Mouse (Mus musculus) CD4-positive, CD25-positive, alpha-beta regulatory T cell, adult 2 months (primary cell): Measurements from ENCODE around the gene Palm.
A peak's percentile ranks its signal among the peaks of the same experiment; 100 is the strongest.

Experiments used
- DNase-seq: peaks from one replicate; pipeline ENCODE4 v3.0.0-alpha.2; 2012; ENCODE audit warnings: low read depth, low spot score

The Palm gene

GRCm38 (mm10) chr10:79772320-79772719 is 21.1 kb upstream of the Palm start:
- no peak for DNase-seq

- no peak for DNase-seq
These were observed 20.2 kb upstream of the Palm start for GRCm38 (mm10) chr10:79773208-79773607.

- no peak for DNase-seq
These were observed 18.7 kb upstream of the Palm start for GRCm38 (mm10) chr10:79774486-79775279.

- DNase-seq: no peak
These were observed 16.3 kb upstream of the Palm start, which contains the start of gene Fstl3 for GRCm38 (mm10) chr10:79777103-79777531. Gene Fstl3, plus strand, starts transcription at chr10:79777272.

- no peak for DNase-seq
These were observed 15.4 kb upstream of the Palm start for GRCm38 (mm10) chr10:79778006-79778405.

GRCm38 (mm10) chr10:79779193-79779592 is 14.2 kb upstream of the Palm start:
- no peak for DNase-seq

- peak; percentile 96 for DNase-seq
These were observed 13.3 kb upstream of the Palm start for GRCm38 (mm10) chr10:79779784-79780663.

- DNase-seq: no peak
These were observed 12.7 kb upstream of the Palm start for GRCm38 (mm10) chr10:79780664-79781015.

GRCm38 (mm10) chr10:79781139-79781538 is 12.2 kb upstream of the Palm start:
- DNase-seq: no peak

- DNase-seq: no peak
These were observed 11.4 kb upstream of the Palm start for GRCm38 (mm10) chr10:79781956-79782355.

- DNase-seq: no peak
These were observed 10.3 kb upstream of the Palm start for GRCm38 (mm10) chr10:79783050-79783449.

- peak; percentile 77 for DNase-seq
These were observed 9.2 kb upstream of the Palm start for GRCm38 (mm10) chr10:79783920-79784800.

GRCm38 (mm10) chr10:79788386-79789158 is 4.8 kb upstream of the Palm start:
- DNase-seq: peak; percentile 87

GRCm38 (mm10) chr10:79789581-79789980 is 3.8 kb upstream of the Palm start:
- DNase-seq: no peak

- DNase-seq: no peak
These were observed 2.5 kb upstream of the Palm start, which contains the start of gene Prss57 for GRCm38 (mm10) chr10:79790861-79791260. Gene Prss57, minus strand, starts transcription at chr10:79790961.

- no peak for DNase-seq
These were observed 882 bp upstream of the Palm start for GRCm38 (mm10) chr10:79792339-79793040.

GRCm38 (mm10) chr10:79793738-79794490 is 542 bp downstream of the Palm start:
- no peak for DNase-seq

- DNase-seq: no peak
These were observed 1.1 kb downstream of the Palm start for GRCm38 (mm10) chr10:79794491-79794931.

- DNase-seq: no peak
These were observed 2.5 kb downstream of the Palm start for GRCm38 (mm10) chr10:79795905-79796304.
